Mouse (Mus musculus): Measurements from ENCODE around the gene Blm.

- TF ChIP-seq CTCF (IDR thresholded peaks at IDR 0.05; ENCODE audit: extremely low read depth, insufficient read depth, low read length) (no peak), POLR2A (IDR thresholded peaks at IDR 0.05; ENCODE audit: extremely low read depth, insufficient read depth, low read length) (no peak)
These were observed 74.7 kb downstream of the Blm start for GRCm38 (mm10) chr7:80460199-80460598.
